Mouse (Mus musculus) left cerebral cortex, adult 9 months (tissue): ENCODE data around the gene Slc26a6.

Source experiments
- DNase-seq, 2 experiments: peaks; one replicate each; pipeline ENCODE4 v3.0.0; 2022; ENCODE audit warnings: low spot score in 2 of 2

Gene Slc26a6

DNA sequence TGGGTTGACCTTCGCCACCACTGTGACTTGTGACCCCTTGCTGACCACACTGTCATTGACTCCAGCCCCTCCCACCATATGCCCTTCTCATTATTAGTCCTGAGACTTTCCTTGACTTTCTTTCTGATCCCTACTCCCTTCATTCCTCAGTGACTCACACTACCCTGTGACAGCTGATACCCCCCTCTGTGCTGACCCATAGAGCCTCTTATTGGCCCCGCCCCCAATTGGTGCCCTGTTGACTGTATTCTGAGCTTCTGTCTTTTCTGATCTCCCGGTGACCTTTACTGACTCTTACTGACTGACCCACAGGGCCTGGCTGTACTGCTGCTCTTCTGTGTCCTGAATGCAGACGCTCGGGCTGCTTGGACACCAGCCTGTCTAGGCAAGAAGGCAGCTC lies 7.7 kb upstream of the Slc26a6 start:
- no peak for DNase-seq

DNA sequence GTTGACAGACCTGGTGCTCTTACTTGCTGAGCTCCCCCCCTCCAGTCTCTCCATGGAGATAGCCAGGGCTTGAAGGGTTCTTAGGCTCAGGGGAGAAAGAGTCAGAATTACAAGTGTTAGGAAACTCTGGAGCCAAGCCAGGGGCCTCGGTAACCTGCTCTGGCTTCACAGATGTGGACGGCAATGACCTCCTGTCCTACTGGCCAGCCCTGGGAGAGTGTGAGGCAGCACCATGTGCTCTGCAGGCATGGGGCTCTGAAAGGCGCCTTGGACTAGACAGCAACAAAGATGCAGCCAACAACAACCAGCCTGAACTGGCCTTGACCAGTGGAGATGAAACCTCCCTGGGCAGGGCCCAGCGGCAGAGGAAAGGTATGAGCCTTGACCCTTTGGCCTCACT lies 5.7 kb upstream of the Slc26a6 start:
- DNase-seq: no peak

DNA sequence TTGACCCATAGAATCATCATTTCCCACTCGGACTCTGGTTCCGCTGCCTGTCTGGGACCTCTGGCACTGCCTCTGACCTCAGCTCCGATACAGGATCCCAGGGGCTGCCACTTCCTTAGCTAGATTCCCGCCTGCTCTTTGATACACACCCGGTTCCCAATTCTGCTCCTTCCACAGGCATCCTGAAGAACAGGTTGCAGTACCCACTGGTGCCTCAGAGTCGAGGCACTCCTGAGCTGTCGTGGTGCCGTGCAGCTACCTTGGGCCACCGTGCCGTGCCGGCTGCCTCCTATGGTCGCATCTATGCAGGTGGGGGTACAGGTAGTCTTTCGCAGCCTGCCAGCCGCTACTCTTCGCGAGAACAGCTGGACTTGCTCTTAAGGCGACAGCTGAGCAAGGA lies 4.7 kb upstream of the Slc26a6 start:
- DNase-seq: no peak

DNA sequence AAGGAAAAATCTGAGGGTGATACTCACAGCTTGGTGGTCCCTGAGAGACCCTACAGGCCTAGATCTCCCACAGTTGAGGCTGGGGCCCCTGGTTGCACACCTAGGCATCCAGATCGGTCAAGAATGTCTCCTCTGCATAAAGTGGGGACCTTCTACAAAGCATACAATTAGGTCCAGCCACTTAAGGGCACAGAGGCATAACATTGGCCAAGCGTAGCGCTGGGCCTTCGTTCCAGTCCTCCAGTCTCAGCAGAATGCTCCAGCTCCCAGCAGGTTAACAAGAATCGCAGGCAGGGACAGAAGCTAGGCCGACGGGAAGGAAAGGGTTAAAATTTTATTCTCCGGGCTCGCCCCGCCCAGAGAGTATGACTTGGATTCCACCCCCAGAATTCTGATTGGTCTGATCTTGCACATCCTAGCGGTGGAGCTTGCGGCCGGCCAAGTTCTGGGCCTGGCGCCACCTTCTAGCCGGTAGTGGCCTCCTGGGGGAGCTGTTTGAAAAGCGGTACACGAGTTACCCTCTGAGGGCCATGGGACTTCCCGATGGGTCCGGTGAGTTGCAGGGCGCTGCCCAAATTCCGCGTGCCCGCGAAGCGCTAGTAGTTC lies 655 bp downstream of the Slc26a6 start:
- DNase-seq: peak; percentile 83 to 94

DNA sequence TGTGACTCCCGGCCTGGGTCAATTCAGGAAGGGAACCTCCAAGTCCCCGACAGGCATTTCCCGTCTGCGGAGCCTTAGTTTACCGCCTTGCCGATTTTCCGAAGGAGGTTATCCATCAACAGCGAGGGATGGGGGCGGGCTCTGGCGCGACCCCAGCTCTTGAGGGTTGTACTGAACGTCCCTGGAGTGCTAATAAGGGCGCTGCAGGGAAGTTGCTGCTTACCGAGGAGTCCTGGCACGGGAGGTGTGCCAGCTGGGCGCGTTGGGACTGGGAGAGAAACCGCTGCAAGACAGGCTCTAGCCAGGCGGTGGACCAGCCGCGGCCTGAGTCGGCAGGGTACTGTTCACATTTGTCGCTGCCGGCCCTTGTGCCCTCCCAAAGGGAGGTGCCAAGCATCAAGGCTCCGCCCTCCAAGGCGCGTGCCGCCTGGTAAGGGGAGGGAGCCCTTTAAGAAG lies 1.2 kb downstream of the Slc26a6 start:
- DNase-seq: peak; percentile 69 to 85

DNA sequence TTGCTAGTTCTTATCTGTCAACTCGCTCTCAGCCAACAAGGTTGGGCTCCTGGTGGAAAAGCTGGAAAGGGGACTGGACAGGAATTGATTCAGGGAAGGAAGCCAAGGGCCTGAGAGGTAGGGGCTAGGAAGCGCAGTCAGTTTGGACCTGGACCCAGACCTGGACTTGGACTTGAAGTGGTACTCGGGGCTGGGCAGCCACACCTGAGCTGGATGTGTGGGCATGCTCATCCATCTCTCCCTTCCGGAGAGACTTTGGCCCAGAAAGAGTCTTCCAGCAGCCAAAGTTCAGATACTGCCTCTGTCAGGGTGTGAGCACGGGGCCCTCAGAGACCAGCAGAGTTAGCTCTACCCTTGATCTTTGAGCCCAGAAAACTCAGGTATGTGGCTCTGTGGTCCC lies 2.3 kb downstream of the Slc26a6 start:
- DNase-seq: no peak

DNA sequence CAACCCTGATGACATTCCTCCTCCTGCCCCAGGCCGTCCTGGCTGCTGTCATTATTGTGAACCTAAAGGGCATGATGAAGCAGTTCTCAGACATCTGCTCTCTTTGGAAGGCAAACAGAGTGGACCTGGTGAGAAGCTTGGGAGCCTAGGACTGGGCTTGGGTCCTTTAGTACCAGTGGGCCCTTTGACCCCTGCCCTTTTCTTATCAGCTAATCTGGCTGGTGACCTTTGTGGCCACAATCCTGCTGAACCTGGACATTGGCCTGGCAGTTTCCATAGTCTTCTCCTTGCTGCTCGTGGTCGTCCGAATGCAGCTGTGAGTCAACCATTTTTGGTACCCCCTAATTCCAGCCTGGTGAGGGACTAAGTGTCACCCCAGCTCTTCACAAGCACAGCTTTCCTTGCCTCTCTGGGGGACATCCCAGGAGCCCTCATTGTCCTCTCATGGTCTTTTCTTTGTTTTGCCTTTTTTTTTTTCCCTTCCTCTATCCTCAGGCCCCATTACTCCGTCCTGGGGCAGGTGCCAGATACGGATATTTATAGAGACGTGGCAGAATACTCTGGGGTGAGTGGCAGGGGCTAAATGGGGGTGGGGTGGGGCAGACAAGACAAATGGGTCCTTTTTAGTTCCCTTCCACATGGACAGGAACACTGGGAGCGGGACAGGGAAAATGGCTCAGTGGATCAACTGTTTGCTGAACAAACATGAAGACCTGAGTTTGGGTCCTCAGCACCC lies 5.9 kb downstream of the Slc26a6 start:
- no peak for DNase-seq

DNA sequence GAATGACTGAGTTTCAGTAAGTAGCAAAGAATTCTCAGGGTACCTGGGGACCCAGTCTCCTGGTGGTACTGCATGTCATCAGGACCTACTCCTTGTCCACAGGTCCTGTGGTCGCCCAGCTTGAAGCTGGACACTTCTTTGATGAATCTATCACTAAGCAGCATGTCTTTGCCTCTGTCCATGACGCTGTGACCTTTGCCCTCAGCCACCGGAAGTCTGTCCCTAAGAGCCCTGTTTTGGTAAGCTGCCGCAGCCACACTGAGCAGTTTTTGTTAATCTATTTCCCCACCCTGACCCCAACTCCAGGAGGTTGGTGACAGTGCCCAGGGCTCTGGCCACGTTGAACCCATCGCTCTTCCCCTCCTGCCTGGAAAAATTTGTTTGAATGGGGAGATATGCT lies 59.2 kb downstream of the Slc26a6 start:
- DNase-seq: no peak

DNA sequence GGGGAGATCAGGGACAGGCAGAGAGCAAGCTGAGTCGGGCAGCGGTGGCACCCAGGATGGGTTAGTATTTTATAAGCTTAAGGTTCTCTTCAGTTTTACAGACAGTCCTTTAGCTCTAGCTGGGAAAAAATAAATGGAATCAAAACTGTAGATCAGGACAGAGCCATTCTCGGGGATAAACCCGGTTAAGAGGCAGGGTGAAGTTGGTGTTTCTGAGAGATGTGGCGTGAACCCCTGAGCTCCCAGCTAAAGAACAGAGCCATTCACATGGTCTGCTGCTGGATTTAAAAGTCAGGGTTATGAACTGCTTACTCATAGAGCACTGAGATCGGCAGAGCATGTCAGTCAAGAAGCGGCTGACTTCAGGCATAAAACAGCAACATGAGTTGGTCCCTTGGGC lies 60.1 kb downstream of the Slc26a6 start:
- DNase-seq: no peak

DNA sequence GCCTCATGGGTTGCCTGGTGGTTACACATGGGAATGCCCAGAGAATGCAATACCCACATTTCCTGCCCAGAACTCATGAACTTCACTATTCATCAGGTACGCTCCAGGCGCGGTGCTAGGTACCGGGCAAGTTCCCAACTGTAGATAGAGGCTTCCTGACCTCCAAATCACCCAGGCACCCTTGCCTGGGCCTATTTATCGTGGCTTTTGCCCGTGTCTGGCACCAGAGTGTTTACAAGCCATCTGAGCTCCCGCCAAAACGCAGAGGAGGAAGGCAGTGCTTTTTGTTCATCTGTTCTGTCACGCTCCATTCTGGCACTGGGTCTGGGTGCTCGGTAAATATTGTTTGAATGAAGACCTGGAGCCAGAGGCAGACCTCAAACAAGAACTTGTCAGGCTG lies 60.5 kb downstream of the Slc26a6 start:
- DNase-seq: no peak

DNA sequence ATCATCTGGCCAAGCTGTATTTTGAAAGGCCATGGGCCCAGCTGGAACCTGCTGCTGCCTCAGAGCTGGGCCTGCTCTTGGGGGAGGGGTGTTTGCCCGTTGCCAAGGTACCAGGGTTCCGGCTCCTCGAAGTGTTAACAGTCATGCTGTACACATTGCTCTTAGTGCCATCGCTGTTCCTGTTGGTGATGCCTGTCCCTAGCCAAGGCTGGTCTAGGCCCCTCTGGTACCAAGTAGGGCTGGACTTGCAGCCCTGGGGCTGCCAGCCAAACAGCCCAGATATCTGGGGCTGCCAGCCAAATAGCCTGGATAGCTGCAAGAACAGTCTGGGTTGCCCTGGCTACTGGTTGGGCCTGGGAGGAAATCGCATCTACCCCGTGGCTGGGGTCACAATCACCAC lies 61.4 kb downstream of the Slc26a6 start, which contains the start of gene Tmem89:
Gene Tmem89, plus strand, starts transcription at position 129 of the 400 bp plus-strand sequence.
- DNase-seq: peak; percentile 41 to 42

DNA sequence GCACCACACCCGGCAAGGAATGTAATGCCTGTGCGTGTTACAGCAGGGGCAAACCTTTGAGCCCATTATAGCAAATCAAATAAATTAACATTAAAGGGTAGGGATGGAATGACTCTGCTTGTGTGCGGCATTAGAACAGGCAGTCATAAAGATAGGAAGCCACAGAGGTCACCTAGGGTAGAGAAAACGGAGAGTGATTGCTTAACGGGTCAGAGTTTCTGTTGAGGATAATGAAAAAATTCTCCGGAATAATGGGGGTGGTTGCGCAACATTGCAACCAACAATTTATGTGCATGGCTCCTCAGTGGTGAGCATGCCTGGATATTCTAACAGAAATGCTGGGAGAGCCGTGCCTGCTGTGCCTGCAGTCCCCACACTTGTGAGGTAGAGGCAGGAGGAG lies 72.8 kb downstream of the Slc26a6 start:
- no peak for DNase-seq

DNA sequence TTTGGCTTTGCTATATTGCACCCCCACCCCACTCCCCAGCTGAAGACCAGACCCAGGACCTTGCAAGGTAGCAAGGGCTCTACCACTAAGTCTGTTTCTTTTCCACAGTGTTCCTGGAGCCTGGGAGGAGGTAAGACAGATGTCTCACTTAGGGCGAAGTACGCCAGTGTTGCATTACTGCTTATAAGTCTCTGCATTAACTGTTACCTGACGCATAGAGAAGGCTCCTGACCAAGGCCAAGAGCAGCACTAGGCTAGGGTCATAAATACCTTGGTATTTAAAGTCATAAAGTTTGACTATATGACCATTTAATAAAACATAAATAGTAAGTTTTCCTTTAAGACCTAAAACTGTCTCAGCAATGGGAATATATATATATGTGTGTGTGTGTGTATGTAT lies 75.3 kb downstream of the Slc26a6 start:
- DNase-seq: no peak

DNA sequence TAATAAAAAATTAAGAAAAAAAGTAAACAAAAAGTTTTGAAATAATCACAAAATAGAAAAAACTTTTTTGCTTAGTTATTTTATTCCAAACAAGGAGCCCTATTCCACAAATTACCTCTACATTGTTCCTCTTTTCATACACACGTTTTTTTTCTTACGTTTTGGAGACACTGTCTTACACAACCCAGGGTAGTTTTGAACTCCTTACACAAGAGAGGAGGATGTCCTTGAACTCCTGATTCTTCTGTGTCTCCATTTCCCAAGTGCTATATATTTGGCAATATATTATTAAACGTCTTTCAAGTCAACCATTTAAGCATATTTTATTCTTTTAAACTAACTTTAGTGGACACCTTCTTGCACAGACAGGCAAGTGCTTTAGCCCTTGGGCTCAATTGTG lies 82.9 kb downstream of the Slc26a6 start:
- no peak for DNase-seq

DNA sequence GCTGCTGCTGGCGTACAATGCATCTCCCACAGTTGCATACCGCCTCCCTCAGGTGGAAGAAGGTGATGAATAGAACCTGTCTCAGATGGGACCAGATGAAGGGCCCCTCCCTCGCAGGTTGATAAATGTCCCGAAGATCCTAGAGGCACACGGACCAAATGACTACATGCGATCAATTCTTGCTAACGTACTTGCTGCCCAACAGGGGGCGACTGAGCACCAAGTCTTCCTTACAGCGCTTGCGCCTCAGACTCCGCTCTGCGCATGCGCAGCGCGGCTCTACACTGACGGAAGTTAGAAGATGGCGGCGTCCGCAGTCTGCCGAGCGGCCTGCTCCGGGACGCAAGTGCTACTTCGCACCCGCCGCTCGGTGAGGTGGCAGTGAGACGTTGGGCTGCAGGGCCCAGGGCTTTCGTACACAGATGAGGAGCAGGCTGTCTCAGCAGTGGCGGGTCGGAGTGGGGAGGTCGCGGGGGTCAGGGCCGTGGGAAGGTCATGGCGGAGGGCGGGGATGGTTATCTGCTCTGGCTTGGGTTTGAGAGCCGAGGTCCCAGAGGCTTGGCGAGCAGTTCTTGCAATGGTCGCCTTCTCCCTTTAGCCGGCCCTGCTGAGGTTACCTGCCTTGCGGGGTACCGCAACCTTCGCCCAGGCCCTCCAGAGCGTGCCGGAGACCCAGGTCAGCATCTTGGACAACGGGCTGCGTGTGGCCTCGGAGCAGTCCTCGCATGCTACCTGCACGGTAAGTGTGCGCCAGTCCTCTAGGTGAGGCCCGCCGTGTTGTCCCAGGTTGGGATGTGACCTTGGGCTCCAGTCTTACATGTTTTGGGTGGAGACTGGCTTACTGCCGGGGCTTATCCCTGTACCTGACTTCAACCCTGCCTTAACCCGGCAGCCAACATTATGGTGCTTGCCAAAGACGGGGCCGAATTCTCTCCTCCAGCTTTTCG lies 83.6 kb downstream of the Slc26a6 start, which contains the start of gene Uqcrc1:
Gene Uqcrc1, plus strand, starts transcription at position 216 of the 947 bp plus-strand sequence.
- peak; percentile 85 to 94 for DNase-seq

DNA sequence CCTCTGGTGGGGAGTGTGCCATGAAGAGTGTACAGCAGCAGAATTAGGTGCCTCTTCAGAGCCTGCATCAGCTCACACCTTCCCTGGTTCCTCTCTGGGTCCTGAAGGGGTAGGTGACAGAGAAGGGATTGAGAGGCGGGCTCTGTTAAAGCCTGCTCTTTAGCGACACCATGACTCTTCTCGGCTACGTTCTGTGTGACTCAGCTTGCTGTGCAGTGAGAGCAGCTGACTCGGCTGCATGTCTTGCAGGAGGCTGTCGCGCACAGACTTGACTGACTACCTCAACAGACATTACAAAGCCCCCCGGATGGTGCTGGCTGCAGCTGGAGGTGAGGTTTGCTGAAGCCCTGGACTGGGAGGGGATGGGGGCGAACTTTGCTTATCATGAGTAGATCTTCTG lies 92.0 kb downstream of the Slc26a6 start:
- DNase-seq: peak; percentile 20 to 25

DNA sequence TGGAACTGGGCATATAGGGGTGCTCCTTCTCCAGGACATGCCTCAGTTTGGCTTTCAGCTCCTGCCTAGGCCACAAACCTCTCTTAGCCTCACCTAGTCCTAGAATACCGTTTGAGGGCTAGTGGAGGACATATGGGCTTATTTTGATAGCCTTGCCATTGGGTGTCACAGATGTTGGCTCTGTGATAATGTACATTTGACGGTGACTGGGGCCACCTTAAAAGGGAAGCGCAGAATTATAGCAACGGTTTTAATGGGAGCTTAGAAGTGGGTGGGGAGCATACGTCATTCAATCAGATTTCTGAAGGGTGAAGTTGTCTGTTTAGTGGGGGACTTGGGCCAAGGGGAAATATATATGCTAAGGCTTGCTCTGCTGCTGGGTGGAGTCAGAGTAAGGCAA lies 92.5 kb downstream of the Slc26a6 start:
- no peak for DNase-seq

DNA sequence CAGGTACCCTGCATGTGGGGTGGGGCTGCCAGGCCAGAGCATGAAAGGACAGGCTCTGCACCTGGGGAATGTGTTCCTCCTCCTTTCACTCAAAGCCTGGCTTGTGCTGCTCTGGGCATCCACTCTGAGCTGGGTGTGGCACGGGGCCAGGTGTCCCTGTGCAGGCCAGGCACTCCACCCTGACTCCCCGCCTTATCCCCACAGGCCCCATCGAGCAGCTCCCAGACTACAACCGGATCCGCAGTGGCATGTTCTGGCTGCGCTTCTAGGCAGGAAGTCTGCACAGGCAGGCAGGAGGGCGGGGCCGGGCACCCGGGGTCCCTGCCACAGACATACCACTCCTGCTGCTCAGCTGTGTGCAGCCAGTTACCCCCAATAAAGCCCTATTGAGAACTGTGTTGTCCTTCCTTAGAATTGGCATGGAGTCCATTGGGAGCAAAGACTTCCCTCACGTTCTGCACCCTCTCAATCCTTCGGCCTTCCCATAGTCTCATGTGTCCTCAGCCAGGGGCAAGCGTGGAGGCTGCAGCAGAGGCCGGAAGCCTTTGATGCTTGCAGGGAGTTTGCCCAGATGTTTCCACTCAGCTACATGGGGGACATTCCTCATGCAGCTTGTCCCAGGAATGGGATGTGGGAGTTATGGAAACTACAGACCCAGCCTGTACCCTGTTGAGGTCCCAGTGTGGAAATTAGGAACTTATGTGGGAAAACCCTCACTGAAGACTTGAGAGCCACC lies 96.3 kb downstream of the Slc26a6 start:
- no peak for DNase-seq

DNA sequence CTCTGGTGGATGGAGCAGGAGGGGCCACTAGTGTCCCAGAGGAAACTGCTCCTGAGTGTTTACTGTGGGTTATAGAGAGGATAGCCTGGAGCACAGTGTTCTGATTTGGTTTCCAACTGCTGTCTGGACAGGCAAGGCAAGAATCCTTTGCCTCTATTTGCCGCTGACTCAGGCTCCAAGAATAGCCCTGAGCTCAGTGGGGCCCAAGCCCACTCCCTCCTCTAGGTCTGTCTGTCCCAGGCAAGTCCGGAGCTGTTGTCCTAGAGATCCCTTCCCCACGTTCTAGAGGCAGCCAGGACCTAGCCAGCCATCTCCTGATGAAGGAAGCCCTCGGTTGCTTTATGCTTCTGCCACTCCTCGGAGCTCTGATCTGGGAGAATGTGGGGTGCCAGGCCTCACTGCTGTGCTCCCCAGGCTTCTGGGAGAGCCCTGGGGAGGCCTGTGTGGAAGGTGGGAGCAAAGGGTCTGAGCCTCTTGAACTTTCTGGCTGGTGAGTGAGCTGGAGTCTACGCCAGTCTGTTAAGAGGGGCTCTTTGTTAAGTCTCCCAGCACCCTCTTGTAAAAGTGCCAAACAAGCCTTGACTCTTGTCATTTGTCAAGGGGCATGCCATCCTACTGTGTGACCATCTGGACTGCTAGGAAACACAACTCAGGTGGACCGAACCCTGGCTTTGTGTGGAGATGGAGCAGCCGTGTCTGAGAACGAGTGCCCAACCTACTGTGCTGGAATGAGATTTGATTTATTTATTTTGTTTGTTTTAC lies 97.1 kb downstream of the Slc26a6 start:
- no peak for DNase-seq

DNA sequence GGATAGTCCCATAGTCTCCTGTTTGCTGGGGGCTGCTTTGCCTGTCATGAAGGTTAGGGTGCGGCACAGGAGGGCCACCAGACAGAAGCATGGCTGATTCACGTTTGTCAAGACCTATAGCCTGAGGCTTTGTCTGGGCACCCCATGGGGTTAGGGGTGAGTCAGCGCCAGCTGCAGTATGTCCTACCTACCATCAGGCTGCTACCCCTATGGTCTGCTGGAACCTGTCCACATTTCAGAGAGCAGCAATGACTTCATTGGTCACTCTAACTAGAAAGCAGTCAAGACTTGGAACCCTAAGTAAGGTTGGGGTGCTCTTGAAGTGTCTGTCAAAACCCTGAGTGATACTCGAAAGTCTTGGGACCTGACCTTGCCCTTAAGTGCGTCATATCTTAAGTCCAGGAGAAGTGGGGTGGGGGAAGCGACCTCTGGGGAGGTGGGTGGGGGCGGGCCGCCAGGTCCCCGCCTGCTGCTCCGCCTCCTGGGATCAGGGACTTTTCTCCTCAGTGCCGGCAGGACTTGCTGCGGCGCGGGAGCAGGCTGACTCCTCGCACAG lies 100.1 kb downstream of the Slc26a6 start, which contains the start of gene Col7a1:
Gene Col7a1, plus strand, starts transcription at position 506 of the 556 bp plus-strand sequence.
- DNase-seq: no peak
